ENCODE assay signal across 35 mouse cellular contexts in the genomic region with DNA sequence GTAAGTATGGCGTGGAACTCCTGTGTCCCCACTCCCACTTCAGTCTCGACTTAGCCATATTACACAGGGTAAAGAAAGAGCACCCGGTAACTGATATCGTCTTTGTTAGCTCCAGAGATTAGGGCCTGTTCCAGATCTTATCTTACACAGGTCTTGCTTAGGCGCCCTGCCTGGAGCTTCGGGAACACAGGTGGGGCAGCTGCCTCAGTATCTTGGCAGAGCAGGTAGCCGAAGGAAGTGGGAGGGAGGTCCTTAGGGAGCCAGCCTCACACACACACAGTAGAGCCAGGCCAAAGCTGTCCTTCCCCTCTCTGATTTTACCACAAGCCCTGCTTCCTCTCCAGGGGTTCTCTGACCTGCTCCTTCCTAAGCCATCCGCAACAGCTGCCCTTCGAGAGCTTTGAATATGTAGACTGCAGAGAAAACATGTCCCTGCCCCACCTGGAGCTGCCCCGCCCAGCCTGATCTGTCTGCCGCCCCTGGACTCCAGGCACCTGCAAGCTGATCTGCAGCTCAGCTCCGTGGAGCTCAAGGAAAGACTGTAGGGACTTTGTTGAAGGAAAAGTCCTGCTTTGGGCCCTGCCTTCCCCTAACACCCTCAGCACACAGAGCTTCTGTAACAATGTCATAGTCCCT. TPM values are rescaled to one million over a fixed set of nuclear protein-coding genes. Genes with fewer than 3 reads are reported as not detected.
A peak's percentile ranks its signal among the peaks of the same experiment; 100 is the strongest.
DNase-seq lines count a peak whose midpoint lies in the region; ATAC-seq and TF ChIP-seq lines count a peak whose summit lies in the region.
"Had no signal": no experiment of that assay in that cellular context is flagged by ENCODE, and none has a peak within 500 bp of the region (broad histone marks: within the 10 kb centered on the region; RNA-seq: fewer than 3 reads in every experiment).

No protein-coding gene starts in this region.

- no peaks in the 10 kb centered on the region for H3K9me3 ChIP-seq in kidney, embryonic 16.5 days (ENCODE audit: low read length)
- H3K9me3 ChIP-seq in ES-E14 (ENCODE audit: control insufficient read depth, insufficient read depth, low read depth, low read length) = no peaks in the 10 kb centered on the region
- H3K9me3 ChIP-seq in intestine, postnatal 0 days (ENCODE audit: control insufficient read depth) = no peaks in the 10 kb centered on the region
- H3K9me3 ChIP-seq in stomach, postnatal 0 days (ENCODE audit: control insufficient read depth, low read length) = no peaks in the 10 kb centered on the region
- H3K9me3 ChIP-seq: heart, embryonic 13.5 days; hindbrain, embryonic 10.5 days; limb, embryonic 12.5 days; lung, embryonic 15.5 days; neural tube, embryonic 12.5 days had no signal

- H3K4me3 ChIP-seq in kidney, embryonic 16.5 days (ENCODE audit: low read length) = no peak overlapping the region
- H3K4me3 ChIP-seq in ES-E14 (ENCODE audit: insufficient read depth in 1 of 2, low read depth in 1 of 2, low read length in 2 of 2, poor library complexity in 1 of 2, severe bottlenecking in 1 of 2) = peak overlapping the region; percentile 4 to 6; a peak in 2 of 4 replicates
- H3K4me3 ChIP-seq in intestine, postnatal 0 days (ENCODE audit: low read depth, low read length) = no peak overlapping the region
- H3K4me3 ChIP-seq in stomach, postnatal 0 days (ENCODE audit: low read depth, low read length) = no peak overlapping the region
- H3K4me3 ChIP-seq: erythroblast, embryonic 14.5 days; heart, embryonic 13.5 days; hindbrain, embryonic 10.5 days; limb, embryonic 12.5 days; lung, embryonic 15.5 days; myocyte; neural tube, embryonic 12.5 days had no signal

- in situ Hi-C loops in ES-E14 (cut with MboI; ENCODE audit: low sequenced_read_pairs in 2 of 2, unreplicated experiment in 2 of 2) = no loop called here

- ATAC-seq in kidney, embryonic 16.5 days (ENCODE audit: low FRiP score, low TSS enrichment) = no peak
- ATAC-seq in intestine, postnatal 0 days = peak; percentile 20; the same call in 1 of the 2 replicates
- no peak for ATAC-seq in stomach, postnatal 0 days (ENCODE audit: low FRiP score, low TSS enrichment)
- ATAC-seq: forebrain, postnatal 0 days; hindbrain, postnatal 0 days had no signal

- no peaks in the 10 kb centered on the region for H3K4me1 ChIP-seq in kidney, embryonic 16.5 days (ENCODE audit: insufficient read depth, low read length)
- H3K4me1 ChIP-seq in ES-E14 (ENCODE audit: control insufficient read depth in 2 of 2, insufficient read depth in 2 of 2, low read length in 2 of 2, poor library complexity in 1 of 2) = peaks cover 8 to 22% of the 10 kb centered on the region in 2 experiments
- H3K4me1 ChIP-seq in intestine, postnatal 0 days (replicated peaks; ENCODE audit: control insufficient read depth, insufficient read depth, low read length) = 0 out of 2 replicates have a peak, but pooled peaks cover 11% of the 10 kb centered on the region
- no peaks in the 10 kb centered on the region for H3K4me1 ChIP-seq in stomach, postnatal 0 days (replicated peaks; ENCODE audit: control insufficient read depth, insufficient read depth)
- H3K4me1 ChIP-seq: heart, embryonic 13.5 days; hindbrain, embryonic 10.5 days; lung, embryonic 15.5 days; neural tube, embryonic 12.5 days had no signal

- WGBS in kidney, embryonic 16.5 days = 71% methylated on average over 12 of the region's 12 CpGs
- 40% methylated on average over 12 of the region's 12 CpGs for WGBS in intestine, postnatal 0 days
- 53% methylated on average over 12 of the region's 12 CpGs for WGBS in stomach, postnatal 0 days

- 0 out of 2 replicates have a peak overlapping the region, but pooled peaks have one; percentile 15 for H3K27ac ChIP-seq in kidney, embryonic 16.5 days (ENCODE audit: low read length)
- H3K27ac ChIP-seq in ES-E14 (ENCODE audit: insufficient read depth, low read depth, low read length, poor library complexity, severe bottlenecking) = peak overlapping the region; percentile 27; the same call in 1 of the 2 replicates
- H3K27ac ChIP-seq in intestine, postnatal 0 days (ENCODE audit: low read depth, low read length) = peak overlapping the region; percentile 78
- H3K27ac ChIP-seq in stomach, postnatal 0 days (replicated peaks) = no peak overlapping the region
- H3K27ac ChIP-seq: heart, embryonic 13.5 days; hindbrain, embryonic 10.5 days; hindbrain, postnatal 0 days; limb, embryonic 12.5 days; lung, embryonic 15.5 days; neural tube, embryonic 12.5 days had no signal

- no peaks in the 10 kb centered on the region for H3K36me3 ChIP-seq in kidney, embryonic 16.5 days (ENCODE audit: insufficient read depth, low read length)
- peaks cover 7% of the 10 kb centered on the region; the same call in 1 of the 2 replicates for H3K36me3 ChIP-seq in ES-E14 (ENCODE audit: control insufficient read depth, insufficient read depth, low read length, poor library complexity, severe bottlenecking)
- peaks cover 35% of the 10 kb centered on the region for H3K36me3 ChIP-seq in intestine, postnatal 0 days (ENCODE audit: control insufficient read depth, insufficient read depth)
- no peaks in the 10 kb centered on the region; the same call in 1 of the 2 replicates for H3K36me3 ChIP-seq in stomach, postnatal 0 days (ENCODE audit: control insufficient read depth, insufficient read depth, low read length)
- H3K36me3 ChIP-seq: lung, embryonic 15.5 days had no signal

- no peaks in the 10 kb centered on the region for H3K27me3 ChIP-seq in kidney, embryonic 16.5 days (ENCODE audit: insufficient read depth, low read length)
- H3K27me3 ChIP-seq in intestine, postnatal 0 days (replicated peaks; ENCODE audit: control insufficient read depth, insufficient read depth, low read length) = no peaks in the 10 kb centered on the region
- no peaks in the 10 kb centered on the region for H3K27me3 ChIP-seq in stomach, postnatal 0 days (ENCODE audit: control insufficient read depth, insufficient read depth, low read length)
- H3K27me3 ChIP-seq: heart, embryonic 13.5 days; limb, embryonic 12.5 days; lung, embryonic 15.5 days; neural tube, embryonic 12.5 days had no signal

- H3K9ac ChIP-seq in kidney, embryonic 16.5 days (replicated peaks; ENCODE audit: low read length) = no peak overlapping the region
- peak overlapping the region; percentile 24; the same call in 1 of the 2 replicates for H3K9ac ChIP-seq in ES-E14 (ENCODE audit: insufficient read depth, low read depth, low read length, poor library complexity, severe bottlenecking)
- no peak overlapping the region for H3K9ac ChIP-seq in intestine, postnatal 0 days (ENCODE audit: low read depth, low read length)
- no peak overlapping the region for H3K9ac ChIP-seq in stomach, postnatal 0 days (ENCODE audit: low read length)
- H3K9ac ChIP-seq: forebrain, postnatal 0 days; heart, embryonic 13.5 days; limb, embryonic 12.5 days; lung, embryonic 15.5 days; neural tube, embryonic 12.5 days had no signal

- TF ChIP-seq EP300 in stomach, postnatal 0 days (optimal IDR thresholded peaks at IDR 0.05) = no peak

- no peak for TF ChIP-seq CTCF in intestine, postnatal 0 days (IDR thresholded peaks at IDR 0.05; ENCODE audit: low read depth)
- no peak for TF ChIP-seq CTCF in stomach, postnatal 0 days (IDR thresholded peaks at IDR 0.05; ENCODE audit: low read depth)

- H3K4me2 ChIP-seq in kidney, embryonic 16.5 days (replicated peaks; ENCODE audit: low read depth, low read length) = no peak overlapping the region
- H3K4me2 ChIP-seq in intestine, postnatal 0 days (replicated peaks; ENCODE audit: low read depth) = peak overlapping the region; percentile 4
- no peak overlapping the region for H3K4me2 ChIP-seq in stomach, postnatal 0 days (replicated peaks; ENCODE audit: low read depth)
- H3K4me2 ChIP-seq: heart, embryonic 13.5 days; limb, embryonic 12.5 days; lung, embryonic 15.5 days; midbrain, embryonic 11.5 days; neural tube, embryonic 12.5 days had no signal

- DNase-seq in kidney, postnatal 25 days = no peak
- DNase-seq in ES-E14 (ENCODE audit: low read depth, low spot score) (no peak), adipocyte (ENCODE audit: low spot score) (no peak)
- DNase-seq in stomach, postnatal 0 days (ENCODE audit: low spot score) = peak; percentile 50
- no peak for DNase-seq in cerebellum, adult 9-10 months
- no peak for DNase-seq in left cerebral cortex, adult 9 months (ENCODE audit: low spot score in 2 of 2)
- DNase-seq: thymus, adult 18-20 months had no signal

TF ChIP-seq in ES-E14, 5 proteins besides CTCF, POLR2A, EP300 and RAD21:
- TF ChIP-seq ZNF384 (IDR thresholded peaks at IDR 0.05; ENCODE audit: low read depth, low read length) = no peak
- TF ChIP-seq MAFK (IDR thresholded peaks at IDR 0.05; ENCODE audit: insufficient read depth, low read depth, low read length) = no peak

RNA-seq across cellular contexts. Expression of a gene that starts 8.1 kb away (rescaled TPM):
- 7.0 and 8.2 TPM in 2 replicates for polyA plus RNA-seq in kidney, embryonic 16.5 days (2015; fragmentation: Nextera tagmentation; extraction: Ambion mirVana)
- 5.8 and 7.0 TPM in 2 replicates for total RNA-seq in ES-E14 (2012; rRNA removed)
- 122 and 130 TPM in 2 replicates for polyA plus RNA-seq in intestine, postnatal 0 days (2015; fragmentation: Nextera tagmentation; extraction: Ambion mirVana)
- polyA plus RNA-seq in stomach, postnatal 0 days (2015; fragmentation: Nextera tagmentation; extraction: Ambion mirVana) = 10.0 TPM in 2 replicates

RNA-seq across cellular contexts. Expression of a gene that starts 8.9 kb away (rescaled TPM):
- polyA plus RNA-seq in kidney, embryonic 16.5 days (2015; fragmentation: Nextera tagmentation; extraction: Ambion mirVana) = not detected in 2 replicates
- not detected in 2 replicates for total RNA-seq in ES-E14 (2012; rRNA removed)
- 0.27 and 0.37 TPM in 2 replicates for polyA plus RNA-seq in intestine, postnatal 0 days (2015; fragmentation: Nextera tagmentation; extraction: Ambion mirVana)
- polyA plus RNA-seq in stomach, postnatal 0 days (2015; fragmentation: Nextera tagmentation; extraction: Ambion mirVana) = 0.13 TPM in 1 of 2 replicates, not detected in the other
- total RNA-seq: adrenal gland, postnatal 10 days; forebrain, postnatal 0 days; gastrocnemius, postnatal 10 days; heart, adult 8-10 months; heart, postnatal 14 days; hindbrain, postnatal 0 days; layer of hippocampus, adult 18-20 months; layer of hippocampus, postnatal 10 days; left cerebral cortex, adult 18-20 months; left cerebral cortex, postnatal 25 days; liver, adult 2 months; megakaryocyte, adult 5-6 weeks; MEL; midbrain, postnatal 0 days had no signal
- polyA plus RNA-seq: activated CD4-positive, CD25-positive, alpha-beta regulatory T cell, adult 4 months; cortical plate, adult 2 months; embryonic facial prominence, embryonic 14.5 days; erythroblast, embryonic 14.5 days; forebrain, postnatal 0 days; heart, embryonic 13.5 days; hindbrain, embryonic 10.5 days; hindbrain, postnatal 0 days; limb, embryonic 12.5 days; liver, adult 2 months; lung, embryonic 15.5 days; midbrain, embryonic 11.5 days; midbrain, postnatal 0 days; myocyte; neural tube, embryonic 12.5 days; stomach, embryonic 14.5 days had no signal

RNA-seq across cellular contexts. Expression of a gene that starts 36.9 kb away (rescaled TPM):
- polyA plus RNA-seq in kidney, embryonic 16.5 days (2015; fragmentation: Nextera tagmentation; extraction: Ambion mirVana) = 41.7 and 43.1 TPM in 2 replicates
- 81.1 and 99.0 TPM in 2 replicates for total RNA-seq in ES-E14 (2012; rRNA removed)
- 13.3 and 15.3 TPM in 2 replicates for polyA plus RNA-seq in intestine, postnatal 0 days (2015; fragmentation: Nextera tagmentation; extraction: Ambion mirVana)
- 18.9 and 20.9 TPM in 2 replicates for polyA plus RNA-seq in stomach, postnatal 0 days (2015; fragmentation: Nextera tagmentation; extraction: Ambion mirVana)

RNA-seq across cellular contexts. Expression of a gene that starts 38.2 kb away (rescaled TPM):
- 84.7 and 90.0 TPM in 2 replicates for polyA plus RNA-seq in kidney, embryonic 16.5 days (2015; fragmentation: Nextera tagmentation; extraction: Ambion mirVana)
- total RNA-seq in ES-E14 (2012; rRNA removed) = 101 and 103 TPM in 2 replicates
- 44.5 and 54.1 TPM in 2 replicates for polyA plus RNA-seq in intestine, postnatal 0 days (2015; fragmentation: Nextera tagmentation; extraction: Ambion mirVana)
- polyA plus RNA-seq in stomach, postnatal 0 days (2015; fragmentation: Nextera tagmentation; extraction: Ambion mirVana) = 34.5 TPM in 2 replicates

RNA-seq across cellular contexts. Expression of a gene that starts 38.4 kb away (rescaled TPM):
- polyA plus RNA-seq in kidney, embryonic 16.5 days (2015; fragmentation: Nextera tagmentation; extraction: Ambion mirVana) = 12.5 and 14.9 TPM in 2 replicates
- total RNA-seq in ES-E14 (2012; rRNA removed) = 61.1 and 63.5 TPM in 2 replicates
- polyA plus RNA-seq in intestine, postnatal 0 days (2015; fragmentation: Nextera tagmentation; extraction: Ambion mirVana) = 2.3 and 3.3 TPM in 2 replicates
- 1.1 and 2.5 TPM in 2 replicates for polyA plus RNA-seq in stomach, postnatal 0 days (2015; fragmentation: Nextera tagmentation; extraction: Ambion mirVana)

Comparison
In these comparisons a context has a peak if more than half of its experiments do, and no peak if none do; other contexts are left out.
1. H3K4me3 ChIP-seq: peak in ES-E14 (2 of 2); none in kidney, embryonic 16.5 days (single experiment), intestine, postnatal 0 days (single experiment) and stomach, postnatal 0 days (single experiment).
2. RNA of a gene that starts 8.1 kb away (polyA plus RNA-seq): 122 to 130 TPM in intestine, postnatal 0 days; 10.0 TPM in stomach, postnatal 0 days and 7.0 to 8.2 TPM in kidney, embryonic 16.5 days; every median in the first group is over 10 times any median in the second.